Mouse (Mus musculus) CH12.LX (cell line): Measurements from ENCODE around the gene Rtp3. TPM values are rescaled to one million over a fixed set of nuclear protein-coding genes. Genes with fewer than 3 reads are reported as not detected.

Source experiments
- DNase-seq: peaks from one replicate; pipeline ENCODE4 v3.0.0-alpha.2; 2013; ENCODE audit errors: extremely low read depth
- H3K27ac ChIP-seq: 2 replicates; pipeline ENCODE4 v1.5.1; 2012; ENCODE audit warnings: low read depth, mild to moderate bottlenecking, control low read depth, moderate library complexity; ENCODE audit not compliant: insufficient read depth
- H3K27me3 ChIP-seq: replicated peaks from 2 replicates; pipeline ENCODE3; 2012; ENCODE audit warnings: inconsistent platforms
- H3K36me3 ChIP-seq, 2 experiments: replicated peaks in 1 of 2; 2 replicates each; pipeline versions ENCODE3 to v1.6.1; 2012; ENCODE audit warnings: inconsistent platforms in 1 of 2, low read length in 1 of 2, mild to moderate bottlenecking in 1 of 2, mixed read lengths in 1 of 2, moderate library complexity in 1 of 2; ENCODE audit not compliant: control insufficient read depth in 1 of 2, insufficient read depth in 1 of 2
- H3K4me1 ChIP-seq, 2 experiments: 2 replicates each; pipeline ENCODE4 v1.6.1; 2012; ENCODE audit warnings: inconsistent platforms in 1 of 2, moderate library complexity in 1 of 2; ENCODE audit not compliant: insufficient read depth in 2 of 2, control insufficient read depth in 1 of 2
- H3K4me2 ChIP-seq: 2 replicates; pipeline ENCODE4 v1.6.1; 2012; ENCODE audit warnings: low read depth, mild to moderate bottlenecking, control low read depth; ENCODE audit not compliant: poor library complexity, insufficient read depth, severe bottlenecking
- H3K4me3 ChIP-seq, 3 experiments: fragments of 150-350 bp in 1 of 3; sonication (generic) in 1 of 3; replicated peaks in 1 of 3; 2 replicates each; pipeline versions ENCODE3 to v1.5.1; 2011 to 2012; ENCODE audit warnings: low read depth in 2 of 3, low read length in 2 of 3, mild to moderate bottlenecking in 2 of 3, moderate library complexity in 2 of 3, control low read depth in 1 of 3, improper control_type of control experiment in 1 of 3, inconsistent platforms in 1 of 3, mixed read lengths in 1 of 3; ENCODE audit not compliant: poor library complexity in 1 of 3
- H3K79me2 ChIP-seq: replicated peaks from 2 replicates; pipeline ENCODE4 v1.6.1; 2012; ENCODE audit warnings: mild to moderate bottlenecking, moderate library complexity; ENCODE audit not compliant: control insufficient read depth, poor library complexity, insufficient read depth, severe bottlenecking; ENCODE audit errors: extremely low read depth
- H3K9ac ChIP-seq: 2 replicates; pipeline ENCODE4 v1.6.1; 2012; ENCODE audit warnings: low read depth, mild to moderate bottlenecking, control low read depth, moderate library complexity; ENCODE audit not compliant: insufficient read depth
- H3K9me3 ChIP-seq: replicated peaks from 2 replicates; pipeline ENCODE3; 2012; ENCODE audit warnings: low read length, inconsistent platforms, mixed read lengths
- BHLHE40 ChIP-seq: IDR thresholded peaks from 2 replicates; pipeline ENCODE4 v1.6.1; 2011; ENCODE audit warnings: mild to moderate bottlenecking, low read depth, low read length, improper control_type of control experiment
- CHD1 ChIP-seq: IDR thresholded peaks from 2 replicates; pipeline ENCODE4 v1.6.1; 2012; ENCODE audit warnings: low read depth, low read length, improper control_type of control experiment, inconsistent platforms
- CHD2 ChIP-seq: IDR thresholded peaks from 2 replicates; pipeline ENCODE4 v1.6.1; 2011; ENCODE audit warnings: low read length, improper control_type of control experiment
- EP300 ChIP-seq: IDR thresholded peaks from 2 replicates; pipeline ENCODE4 v1.6.1; 2011; ENCODE audit warnings: low read length, improper control_type of control experiment
- ETS1 ChIP-seq: conservative IDR thresholded peaks from 2 replicates; pipeline ENCODE4 v1.6.1; 2012; ENCODE audit warnings: low read depth, mild to moderate bottlenecking, inconsistent platforms, low read length, improper control_type of control experiment, moderate library complexity
- GABPA ChIP-seq: IDR thresholded peaks from 2 replicates; pipeline ENCODE4 v1.6.1; 2012; ENCODE audit warnings: low read depth, low read length, improper control_type of control experiment, inconsistent platforms; ENCODE audit not compliant: insufficient replicate concordance
- IRF4 ChIP-seq: IDR thresholded peaks from 2 replicates; pipeline ENCODE4 v1.6.1; 2014; ENCODE audit warnings: low read depth, mild to moderate bottlenecking, inconsistent platforms, low read length, improper control_type of control experiment
- JUND ChIP-seq: conservative IDR thresholded peaks from 2 replicates; pipeline ENCODE4 v1.6.1; 2011; ENCODE audit warnings: low read depth, low read length, improper control_type of control experiment
- KAT2A ChIP-seq: IDR thresholded peaks from 2 replicates; pipeline ENCODE4 v1.6.1; 2012; ENCODE audit warnings: low read length, improper control_type of control experiment, inconsistent platforms; ENCODE audit not compliant: insufficient replicate concordance
- MAFK ChIP-seq: IDR thresholded peaks from 2 replicates; pipeline ENCODE4 v1.6.1; 2011; ENCODE audit warnings: low read length, improper control_type of control experiment; ENCODE audit not compliant: insufficient replicate concordance
- MXI1 ChIP-seq: IDR thresholded peaks from 2 replicates; pipeline ENCODE4 v1.6.1; 2011; ENCODE audit warnings: mild to moderate bottlenecking, low read depth, low read length, improper control_type of control experiment
- NELFE ChIP-seq: IDR thresholded peaks from 2 replicates; pipeline ENCODE4 v1.6.1; 2011; ENCODE audit warnings: low read depth, low read length, improper control_type of control experiment
- PAX5 ChIP-seq: IDR thresholded peaks from 2 replicates; pipeline ENCODE4 v1.6.1; 2012; ENCODE audit warnings: low read length, inconsistent platforms, mixed read lengths
- POLR2A ChIP-seq: IDR thresholded peaks from 2 replicates; pipeline ENCODE4 v1.6.1; 2011; ENCODE audit warnings: low read depth, mild to moderate bottlenecking, improper control_type of control experiment, low read length
- RAD21 ChIP-seq: IDR thresholded peaks from 2 replicates; pipeline ENCODE4 v1.6.1; 2011; ENCODE audit warnings: low read depth, mild to moderate bottlenecking, low read length, improper control_type of control experiment, moderate library complexity
- SIN3A ChIP-seq: IDR thresholded peaks from 2 replicates; pipeline ENCODE4 v1.6.1; 2012; ENCODE audit warnings: low read length, improper control_type of control experiment, inconsistent platforms
- UBTF ChIP-seq: IDR thresholded peaks from 2 replicates; pipeline ENCODE4 v1.6.1; 2012; ENCODE audit warnings: low read depth, mild to moderate bottlenecking, inconsistent platforms, low read length, improper control_type of control experiment, moderate library complexity
- USF2 ChIP-seq: conservative IDR thresholded peaks from 2 replicates; pipeline ENCODE4 v1.6.1; 2011; ENCODE audit warnings: low read depth, low read length, improper control_type of control experiment
- ZKSCAN1 ChIP-seq: IDR thresholded peaks from 2 replicates; pipeline ENCODE4 v1.6.1; 2012; ENCODE audit warnings: low read depth, inconsistent platforms, low read length, improper control_type of control experiment, borderline replicate concordance
- ZNF384 ChIP-seq: IDR thresholded peaks from 2 replicates; pipeline ENCODE4 v1.6.1; 2012; ENCODE audit warnings: low read depth, low read length, improper control_type of control experiment, inconsistent platforms
- dilution Hi-C: fragments of 300-500 bp; cut with MboI; formaldehyde crosslinking; loops from 2 replicates; pipeline ENCODE4 v1.14.3; 2020; ENCODE audit warnings: low sequenced_read_pairs; ENCODE audit not compliant: extremely low pct_unique_long_range_greater_than_20kb, extremely low pct_ligation_motif_present
- in situ Hi-C: fragments of 300-500 bp; cut with MboI; formaldehyde crosslinking; loops from 3 replicates; pipeline ENCODE4 v1.14.3; 2019; ENCODE audit warnings: low sequenced_read_pairs, low pct_ligation_motif_present, low pct_unique_long_range_greater_than_20kb, mixed read lengths
- polyA plus RNA-seq: library from polyadenylated mRNA; unstranded; fragments of >175 nt; gene quantifications from 2 replicates; pipeline ENCODE4 v1.2.1, GENCODE M21; 2012; ENCODE audit warnings: low read depth; ENCODE audit not compliant: insufficient read length
- total RNA-seq, 2 experiments: library from RNA; depleted of rRNA; stranded (reverse); fragments of 300-350 nt in 1 of 2; fragments of >200 nt in 1 of 2; gene quantifications; 2 replicates each; pipeline ENCODE4 v1.2.3; 2012 to 2014

Rtp3 gene
- total and polyA plus RNA-seq, 3 experiments, result not detected

GRCm38 (mm10) chr9:110989543-110989942 lies 840 bp downstream of the Rtp3 start:
- in situ Hi-C loops, result no loop called here
- no peak overlapping the region for H3K9ac ChIP-seq

GRCm38 (mm10) chr9:110989141-110989540 lies 1.2 kb downstream of the Rtp3 start:
- dilution Hi-C loops (no loop called here), in situ Hi-C loops (no loop called here)
- H3K36me3 ChIP-seq, result no peaks in the 10 kb centered on the region
- H3K9ac ChIP-seq, result no peak overlapping the region
- no peak overlapping the region for H3K4me3 ChIP-seq
- peaks cover 8% of the 10 kb centered on the region for H3K9me3 ChIP-seq
- TF ChIP-seq CHD2 (no peak), MXI1 (no peak), BHLHE40 (no peak), EP300 (no peak), JUND (no peak), GABPA (no peak)
- peaks cover 4% of the 10 kb centered on the region for H3K27me3 ChIP-seq
- peaks cover 0 to 8% of the 10 kb centered on the region in 2 experiments; a peak in 2 of 4 replicates for H3K4me1 ChIP-seq
- H3K27ac ChIP-seq, result no peak overlapping the region
- H3K4me2 ChIP-seq, result no peak overlapping the region
- no peak for DNase-seq
- H3K79me2 ChIP-seq, result no peaks in the 10 kb centered on the region

More at GRCm38 (mm10) chr9:110989543-110989942, 840 bp downstream of the Rtp3 start:
- dilution Hi-C loops, result no loop called here
- H3K27me3 ChIP-seq, result peaks cover 4% of the 10 kb centered on the region
- H3K4me2 ChIP-seq, result no peak overlapping the region
- no peak for TF ChIP-seq ZNF384
- TF ChIP-seq CHD2, result no peak
- TF ChIP-seq RAD21, result no peak
- no peak for TF ChIP-seq PAX5
- TF ChIP-seq SIN3A, result no peak
- TF ChIP-seq IRF4, result no peak
- no peak for TF ChIP-seq ETS1
- peaks cover 8% of the 10 kb centered on the region for H3K9me3 ChIP-seq
- no peak overlapping the region for H3K27ac ChIP-seq
- no peaks in the 10 kb centered on the region for H3K79me2 ChIP-seq
- no peak for DNase-seq
- peaks cover 0 to 11% of the 10 kb centered on the region in 2 experiments; a peak in 2 of 4 replicates for H3K4me1 ChIP-seq
- H3K4me3 ChIP-seq, result no peak overlapping the region
- no peaks in the 10 kb centered on the region for H3K36me3 ChIP-seq

- DNase-seq, result no peak
- Histone ChIP-seq H3K4me2 (no peak overlapping the region), H3K27ac (no peak overlapping the region), H3K9ac (no peak overlapping the region), H3K4me1 (no peaks in the 10 kb centered on the region), H3K4me3 (no peak overlapping the region), H3K27me3 (peaks cover 4% of the 10 kb centered on the region), H3K36me3 (no peaks in the 10 kb centered on the region), H3K79me2 (no peaks in the 10 kb centered on the region), H3K9me3 (peaks cover 8% of the 10 kb centered on the region)
- TF ChIP-seq MAFK, result no peak
- no peak for TF ChIP-seq MXI1
- no peak for TF ChIP-seq USF2
- no peak for TF ChIP-seq CHD2
- no peak for TF ChIP-seq POLR2A
- TF ChIP-seq ZKSCAN1, result no peak
- no peak for TF ChIP-seq NELFE
- TF ChIP-seq KAT2A, result no peak
- no peak for TF ChIP-seq UBTF
- TF ChIP-seq PAX5, result no peak
- no peak for TF ChIP-seq CHD1
- in situ Hi-C loops, result no loop called here
- dilution Hi-C loops, result no loop called here
Observed at GRCm38 (mm10) chr9:110988078-110988477, 2.3 kb downstream of the Rtp3 start.
